Mouse (Mus musculus) v-Abl transformed pro-B cells (cell line): Measurements from ENCODE around the gene Nol8.

ENCODE experiments used
- in situ Hi-C, 2 experiments: fragments of 400-800 bp; cut with MboI; formaldehyde crosslinking; loops; one replicate each; pipeline ENCODE4 v1.15.1; 2025; ENCODE audit not compliant: unreplicated experiment in 2 of 2

The Nol8 gene

GRCm38 (mm10) chr13:49681351-49682232 is 28.7 kb downstream of the Nol8 start, which contains the start of gene Iars:
Gene Iars, plus strand, starts transcription at chr13:49682100.
- in situ Hi-C loops = no loop called here

- in situ Hi-C loops = no loop called here
Measured at GRCm38 (mm10) chr13:49682233-49682846, 29.5 kb downstream of the Nol8 start.

- in situ Hi-C loops = no loop called here
Measured at GRCm38 (mm10) chr13:49684266-49684665, 31.4 kb downstream of the Nol8 start.

- in situ Hi-C loops = no loop called here
Measured at GRCm38 (mm10) chr13:49691056-49691455, 38.2 kb downstream of the Nol8 start.

GRCm38 (mm10) chr13:49703216-49703779 is 50.4 kb downstream of the Nol8 start:
- in situ Hi-C loops = no loop called here

- in situ Hi-C loops = no loop called here
Measured at GRCm38 (mm10) chr13:49706032-49706690, 53.3 kb downstream of the Nol8 start.

GRCm38 (mm10) chr13:49708311-49708710 is 55.4 kb downstream of the Nol8 start:
- in situ Hi-C loops = no loop called here

- in situ Hi-C loops = no loop called here
Measured at GRCm38 (mm10) chr13:49712047-49712721, 59.3 kb downstream of the Nol8 start.

- in situ Hi-C loops = no loop called here
Measured at GRCm38 (mm10) chr13:49719310-49719709, 66.4 kb downstream of the Nol8 start.
